Mouse (Mus musculus): ENCODE results near the gene Slc30a10. TPM values are rescaled to one million over a fixed set of nuclear protein-coding genes. Genes with fewer than 3 reads are reported as not detected.

The Slc30a10 gene
- polyA plus RNA-seq, 1 experiment, result not detected

DNA sequence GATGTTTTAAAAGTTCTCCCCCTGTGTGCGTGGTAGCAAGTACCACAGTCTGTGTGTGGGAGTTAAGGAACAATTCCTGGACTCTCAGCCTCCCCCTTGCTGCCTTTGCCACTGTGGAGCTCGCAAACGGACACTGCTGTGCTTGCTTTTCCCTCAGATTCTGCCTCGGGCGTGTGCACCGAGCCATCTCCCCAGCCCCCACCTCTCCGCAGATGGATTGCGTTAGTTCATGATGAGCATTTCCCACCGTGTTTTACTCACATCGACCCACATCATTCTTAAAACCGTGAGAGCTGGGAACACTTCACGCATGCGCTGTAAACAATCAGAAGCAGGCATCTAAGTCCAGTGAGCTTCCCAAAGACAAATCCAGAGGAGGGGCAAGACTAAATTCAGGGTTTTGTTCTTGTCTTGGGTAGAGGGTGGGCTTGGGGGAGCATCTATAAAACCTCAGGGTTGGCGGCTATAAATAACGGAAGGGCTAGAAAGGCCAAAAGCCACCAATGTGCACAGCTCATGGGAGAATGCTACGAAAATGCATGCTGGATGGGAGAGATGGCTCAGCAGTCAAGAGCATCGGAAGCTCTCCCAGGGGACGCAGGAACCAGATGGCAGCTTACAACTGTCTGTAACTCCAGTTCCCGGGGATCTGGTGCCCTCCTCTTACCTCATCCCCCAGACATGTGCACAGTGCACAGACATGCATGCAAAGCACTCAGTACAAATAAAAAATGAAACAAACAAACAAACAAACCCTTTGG, 27.5 kb downstream of the Slc30a10 start:
- H3K79me2 ChIP-seq (ENCODE audit: control insufficient read depth, insufficient read depth), result no peaks in the 10 kb centered on the region
- H3K27me3 ChIP-seq (ENCODE audit: control insufficient read depth, insufficient read depth, insufficient read length), result peaks cover 8% of the 10 kb centered on the region
- TF ChIP-seq MYOG (IDR thresholded peaks at IDR 0.05; ENCODE audit: control insufficient read depth, extremely low read depth, insufficient read length), result no peak
- no peak for TF ChIP-seq USF1 (IDR thresholded peaks at IDR 0.05; ENCODE audit: low read depth)
- TF ChIP-seq FOSL1 (IDR thresholded peaks at IDR 0.05; ENCODE audit: insufficient read depth, low read length, poor library complexity, severe bottlenecking), result no peak
- no peak for TF ChIP-seq CEBPB (IDR thresholded peaks at IDR 0.05; ENCODE audit: low read depth)
- H3K36me3 ChIP-seq (ENCODE audit: control insufficient read depth, insufficient read depth), result no peaks in the 10 kb centered on the region
- H3K4me3 ChIP-seq (ENCODE audit: insufficient read depth, poor library complexity, severe bottlenecking), result no peak overlapping the region
- H3ac ChIP-seq (ENCODE audit: control insufficient read depth, insufficient read length, low read depth), result no peak overlapping the region
- H3K79me3 ChIP-seq (ENCODE audit: low read depth), result no peaks in the 10 kb centered on the region

GRCm38 (mm10) chr1:185482762-185483161, 28.1 kb downstream of the Slc30a10 start:
- H3K36me3 ChIP-seq (ENCODE audit: control insufficient read depth, insufficient read depth), result no peaks in the 10 kb centered on the region
- no peak overlapping the region for H3K4me3 ChIP-seq (ENCODE audit: insufficient read depth, poor library complexity, severe bottlenecking)
- TF ChIP-seq CTCF (IDR thresholded peaks at IDR 0.05; ENCODE audit: control insufficient read depth, insufficient read depth, insufficient read length), result no peak
- TF ChIP-seq USF1 (IDR thresholded peaks at IDR 0.05; ENCODE audit: low read depth), result no peak

GRCm38 (mm10) chr1:185483356-185484057, 28.9 kb downstream of the Slc30a10 start:
- Histone ChIP-seq H3K36me3 (ENCODE audit: control insufficient read depth, insufficient read depth) (no peaks in the 10 kb centered on the region), H3ac (ENCODE audit: control insufficient read depth, insufficient read length, low read depth) (no peak overlapping the region), H3K79me3 (ENCODE audit: low read depth) (no peaks in the 10 kb centered on the region), H3K4me3 (ENCODE audit: insufficient read depth, poor library complexity, severe bottlenecking) (no peak overlapping the region), H3K79me2 (ENCODE audit: control insufficient read depth, insufficient read depth) (no peaks in the 10 kb centered on the region), H3K27me3 (ENCODE audit: control insufficient read depth, insufficient read depth, insufficient read length) (peaks cover 8% of the 10 kb centered on the region)
- TF ChIP-seq MYOD1 (IDR thresholded peaks at IDR 0.05; ENCODE audit: control insufficient read depth, insufficient read length, low read depth) (no peak), MAX (IDR thresholded peaks at IDR 0.05) (no peak), USF1 (IDR thresholded peaks at IDR 0.05; ENCODE audit: low read depth) (no peak), MYOG (IDR thresholded peaks at IDR 0.05; ENCODE audit: control insufficient read depth, extremely low read depth, insufficient read length) (no peak), CTCF (IDR thresholded peaks at IDR 0.05; ENCODE audit: control insufficient read depth, insufficient read depth, insufficient read length) (no peak), FOSL1 (IDR thresholded peaks at IDR 0.05; ENCODE audit: insufficient read depth, low read length, poor library complexity, severe bottlenecking) (no peak), CEBPB (IDR thresholded peaks at IDR 0.05; ENCODE audit: low read depth) (no peak)

More at GRCm38 (mm10) chr1:185482762-185483161, 28.1 kb downstream of the Slc30a10 start:
- Histone ChIP-seq H3K27me3 (ENCODE audit: control insufficient read depth, insufficient read depth, insufficient read length) (peaks cover 8% of the 10 kb centered on the region), H3K79me3 (ENCODE audit: low read depth) (no peaks in the 10 kb centered on the region), H3ac (ENCODE audit: control insufficient read depth, insufficient read length, low read depth) (no peak overlapping the region), H3K79me2 (ENCODE audit: control insufficient read depth, insufficient read depth) (no peaks in the 10 kb centered on the region)

DNA sequence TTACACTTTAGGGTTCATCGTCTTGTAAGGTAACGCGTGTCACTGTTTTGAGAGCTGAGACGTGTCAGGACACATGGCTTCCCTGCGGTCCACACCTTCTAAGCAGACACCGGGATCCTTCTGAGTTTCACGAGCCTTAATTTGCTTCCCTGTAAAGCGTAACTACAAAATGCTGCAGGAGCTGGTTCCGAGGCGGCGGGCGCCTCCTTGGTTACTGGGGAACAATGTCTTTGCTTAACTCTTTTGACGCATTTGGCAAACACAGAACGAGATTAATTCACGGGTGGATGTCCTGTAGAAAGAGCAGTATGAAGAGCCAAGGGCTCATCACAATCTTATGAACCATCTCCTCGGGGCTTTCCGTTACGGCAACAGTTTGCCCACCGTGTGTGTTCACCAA, 29.6 kb downstream of the Slc30a10 start:
- Histone ChIP-seq H3K27me3 (ENCODE audit: control insufficient read depth, insufficient read depth, insufficient read length) (peaks cover 8% of the 10 kb centered on the region), H3ac (ENCODE audit: control insufficient read depth, insufficient read length, low read depth) (no peak overlapping the region), H3K79me3 (ENCODE audit: low read depth) (no peaks in the 10 kb centered on the region), H3K4me3 (ENCODE audit: insufficient read depth, poor library complexity, severe bottlenecking) (no peak overlapping the region), H3K36me3 (ENCODE audit: control insufficient read depth, insufficient read depth) (no peaks in the 10 kb centered on the region), H3K79me2 (ENCODE audit: control insufficient read depth, insufficient read depth) (no peaks in the 10 kb centered on the region)
- TF ChIP-seq USF1 (IDR thresholded peaks at IDR 0.05; ENCODE audit: low read depth) (no peak), MYOG (IDR thresholded peaks at IDR 0.05; ENCODE audit: control insufficient read depth, extremely low read depth, insufficient read length) (no peak)

DNA sequence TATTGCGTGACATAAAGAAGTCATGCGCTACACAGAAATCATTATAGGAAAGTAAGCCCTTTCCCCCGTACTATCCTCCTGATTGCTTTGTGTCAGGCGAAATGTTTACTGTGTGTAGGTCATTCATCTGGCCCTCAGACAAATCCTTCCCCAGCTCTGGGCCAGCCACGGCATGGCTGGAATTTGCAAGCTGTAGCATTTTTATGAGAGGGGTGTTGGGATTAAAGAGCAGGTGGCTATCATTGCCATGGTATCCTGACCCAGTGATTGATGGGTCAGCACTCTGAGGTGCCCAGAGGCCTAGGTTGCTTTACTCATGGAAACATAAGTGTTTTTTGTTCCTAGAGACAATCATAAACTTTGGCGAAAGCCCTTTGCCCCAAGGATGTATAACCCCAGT, 35.2 kb downstream of the Slc30a10 start:
- TF ChIP-seq USF1 (IDR thresholded peaks at IDR 0.05; ENCODE audit: low read depth), result no peak
- TF ChIP-seq MAX (IDR thresholded peaks at IDR 0.05), result no peak
- no peak for TF ChIP-seq MYOG (IDR thresholded peaks at IDR 0.05; ENCODE audit: control insufficient read depth, extremely low read depth, insufficient read length)
- TF ChIP-seq MYOD1 (IDR thresholded peaks at IDR 0.05; ENCODE audit: control insufficient read depth, insufficient read length, low read depth), result no peak
- TF ChIP-seq FOSL1 (IDR thresholded peaks at IDR 0.05; ENCODE audit: insufficient read depth, low read length, poor library complexity, severe bottlenecking), result no peak
- TF ChIP-seq CEBPB (IDR thresholded peaks at IDR 0.05; ENCODE audit: low read depth), result no peak
- TF ChIP-seq CTCF (IDR thresholded peaks at IDR 0.05; ENCODE audit: control insufficient read depth, insufficient read depth, insufficient read length), result no peak
- no peak overlapping the region for H3K4me3 ChIP-seq (ENCODE audit: insufficient read depth, poor library complexity, severe bottlenecking)
- H3K27me3 ChIP-seq (ENCODE audit: control insufficient read depth, insufficient read depth, insufficient read length), result peaks cover 15% of the 10 kb centered on the region
- H3ac ChIP-seq (ENCODE audit: control insufficient read depth, insufficient read length, low read depth), result no peak overlapping the region
- no peaks in the 10 kb centered on the region for H3K79me2 ChIP-seq (ENCODE audit: control insufficient read depth, insufficient read depth)
- no peaks in the 10 kb centered on the region for H3K36me3 ChIP-seq (ENCODE audit: control insufficient read depth, insufficient read depth)
- no peaks in the 10 kb centered on the region for H3K79me3 ChIP-seq (ENCODE audit: low read depth)

- Histone ChIP-seq H3K79me3 (ENCODE audit: low read depth) (no peaks in the 10 kb centered on the region), H3K27me3 (ENCODE audit: control insufficient read depth, insufficient read depth, insufficient read length) (peaks cover 15% of the 10 kb centered on the region), H3K79me2 (ENCODE audit: control insufficient read depth, insufficient read depth) (no peaks in the 10 kb centered on the region), H3K36me3 (ENCODE audit: control insufficient read depth, insufficient read depth) (no peaks in the 10 kb centered on the region), H3K4me3 (ENCODE audit: insufficient read depth, poor library complexity, severe bottlenecking) (no peak overlapping the region), H3ac (ENCODE audit: control insufficient read depth, insufficient read length, low read depth) (no peak overlapping the region)
- TF ChIP-seq MAX (IDR thresholded peaks at IDR 0.05) (no peak), CTCF (IDR thresholded peaks at IDR 0.05; ENCODE audit: control insufficient read depth, insufficient read depth, insufficient read length) (no peak), MYOD1 (IDR thresholded peaks at IDR 0.05; ENCODE audit: control insufficient read depth, insufficient read length, low read depth) (no peak), USF1 (IDR thresholded peaks at IDR 0.05; ENCODE audit: low read depth) (no peak), CEBPB (IDR thresholded peaks at IDR 0.05; ENCODE audit: low read depth) (no peak), MYOG (IDR thresholded peaks at IDR 0.05; ENCODE audit: control insufficient read depth, extremely low read depth, insufficient read length) (no peak), FOSL1 (IDR thresholded peaks at IDR 0.05; ENCODE audit: insufficient read depth, low read length, poor library complexity, severe bottlenecking) (no peak)
Measured at GRCm38 (mm10) chr1:185490603-185491002, 36.0 kb downstream of the Slc30a10 start.

Measured in C2C12 (cell line).